Mouse (Mus musculus): Measurements from ENCODE around the gene Tead1. TPM values are rescaled to one million over a fixed set of nuclear protein-coding genes. Genes with fewer than 3 reads are reported as not detected.
A peak's percentile ranks its signal among the peaks of the same experiment; 100 is the strongest.

Gene Tead1
- polyA plus RNA-seq, 1 experiment from 2014 or later: 18.0 TPM

DNA sequence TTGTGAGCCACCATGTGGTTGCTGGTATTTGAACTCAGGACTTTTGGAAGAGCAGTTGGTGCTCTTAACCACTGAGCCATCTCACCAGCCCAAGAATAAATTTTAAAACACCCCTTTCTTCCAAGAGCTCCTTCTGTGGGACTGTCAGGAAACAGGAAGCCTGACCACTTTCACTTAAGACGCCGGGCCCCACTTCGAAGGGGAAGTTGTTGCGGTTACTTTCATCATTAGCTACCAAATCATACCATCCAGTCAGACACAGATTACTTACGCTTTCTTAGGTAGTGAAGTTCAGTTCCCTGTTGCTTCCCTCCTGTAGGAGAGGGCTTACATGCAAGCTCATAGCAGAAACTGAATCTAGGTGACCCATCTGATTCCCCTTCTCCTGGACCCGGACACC is 180.8 kb downstream of the Tead1 start:
- no peak overlapping the region for H3K9ac ChIP-seq (replicated peaks)
- peaks cover 19% of the 10 kb centered on the region for H3K4me1 ChIP-seq
- peaks cover 9% of the 10 kb centered on the region for H3K36me3 ChIP-seq
- H3K27ac ChIP-seq (replicated peaks): no peak overlapping the region
- H3K27me3 ChIP-seq: no peaks in the 10 kb centered on the region
- 97% methylated on average over 6 of the region's 6 CpGs for WGBS
- no peak for ATAC-seq (replicated peaks)
- no peak overlapping the region for H3K4me3 ChIP-seq
- H3K4me2 ChIP-seq (replicated peaks): no peak overlapping the region
- H3K9me3 ChIP-seq: no peaks in the 10 kb centered on the region

GRCm38 (mm10) chr7:112862086-112862485 is 183.0 kb downstream of the Tead1 start:
- Histone ChIP-seq H3K9me3 (no peaks in the 10 kb centered on the region), H3K4me2 (replicated peaks) (no peak overlapping the region), H3K4me1 (no peaks in the 10 kb centered on the region), H3K36me3 (peaks cover 9% of the 10 kb centered on the region), H3K27me3 (no peaks in the 10 kb centered on the region), H3K9ac (replicated peaks) (no peak overlapping the region), H3K4me3 (no peak overlapping the region), H3K27ac (replicated peaks) (no peak overlapping the region)
- 96% methylated on average over 5 of the region's 5 CpGs for WGBS
- ATAC-seq (replicated peaks): no peak

GRCm38 (mm10) chr7:112864188-112864587 is 185.1 kb downstream of the Tead1 start:
- no peak overlapping the region for H3K4me3 ChIP-seq
- peaks cover 9% of the 10 kb centered on the region for H3K36me3 ChIP-seq
- ATAC-seq (replicated peaks): no peak
- no peak overlapping the region for H3K4me2 ChIP-seq (replicated peaks)
- H3K9me3 ChIP-seq: no peaks in the 10 kb centered on the region
- no peak overlapping the region for H3K9ac ChIP-seq (replicated peaks)
- H3K27me3 ChIP-seq: no peaks in the 10 kb centered on the region
- WGBS: 91% methylated on average over 8 of the region's 8 CpGs
- no peak overlapping the region for H3K27ac ChIP-seq (replicated peaks)
- peaks cover 8% of the 10 kb centered on the region for H3K4me1 ChIP-seq

DNA sequence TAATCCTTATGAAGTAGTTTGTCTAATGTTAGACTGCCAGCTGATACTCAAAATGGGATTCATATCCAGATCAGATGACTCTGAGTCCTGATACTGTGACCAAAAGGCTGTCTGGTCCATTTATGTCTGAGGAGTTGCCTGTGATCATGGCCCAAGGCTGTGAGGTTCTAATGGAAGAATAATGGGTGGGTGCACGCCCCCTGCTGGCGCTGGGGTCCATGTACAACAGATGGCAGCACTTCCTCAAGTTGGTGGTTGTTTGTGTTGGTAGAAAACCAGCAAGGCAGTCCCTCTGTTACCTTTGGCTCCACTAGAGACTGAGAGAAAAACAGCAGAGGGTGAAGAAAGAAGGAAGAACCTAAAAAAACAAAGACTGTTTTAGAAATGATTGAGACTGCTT is 186.6 kb downstream of the Tead1 start:
- H3K9ac ChIP-seq (replicated peaks): no peak overlapping the region
- peaks cover 8% of the 10 kb centered on the region for H3K4me1 ChIP-seq
- no peak overlapping the region for H3K4me3 ChIP-seq
- no peak overlapping the region for H3K4me2 ChIP-seq (replicated peaks)
- ATAC-seq (replicated peaks): 0 out of 2 replicates have a peak, but pooled peaks have one; percentile 18
- no peak overlapping the region for H3K27ac ChIP-seq (replicated peaks)
- peaks cover 9% of the 10 kb centered on the region for H3K36me3 ChIP-seq
- WGBS: 15% methylated on average over 2 of the region's 2 CpGs
- H3K27me3 ChIP-seq: no peaks in the 10 kb centered on the region
- H3K9me3 ChIP-seq: no peaks in the 10 kb centered on the region

- ATAC-seq (replicated peaks): no peak
- peaks cover 8% of the 10 kb centered on the region for H3K4me1 ChIP-seq
- H3K27ac ChIP-seq (replicated peaks): peak overlapping the region; percentile 27; the same call in 1 of the 2 replicates
- no peaks in the 10 kb centered on the region; the same call in 1 of the 2 replicates for H3K36me3 ChIP-seq
- WGBS: 58% methylated on average over 7 of the region's 8 CpGs
- H3K4me2 ChIP-seq (replicated peaks): no peak overlapping the region
- no peaks in the 10 kb centered on the region for H3K27me3 ChIP-seq
- no peaks in the 10 kb centered on the region for H3K9me3 ChIP-seq
- no peak overlapping the region for H3K4me3 ChIP-seq
- H3K9ac ChIP-seq (replicated peaks): no peak overlapping the region
Observed at GRCm38 (mm10) chr7:112868551-112869465, 189.7 kb downstream of the Tead1 start.

DNA sequence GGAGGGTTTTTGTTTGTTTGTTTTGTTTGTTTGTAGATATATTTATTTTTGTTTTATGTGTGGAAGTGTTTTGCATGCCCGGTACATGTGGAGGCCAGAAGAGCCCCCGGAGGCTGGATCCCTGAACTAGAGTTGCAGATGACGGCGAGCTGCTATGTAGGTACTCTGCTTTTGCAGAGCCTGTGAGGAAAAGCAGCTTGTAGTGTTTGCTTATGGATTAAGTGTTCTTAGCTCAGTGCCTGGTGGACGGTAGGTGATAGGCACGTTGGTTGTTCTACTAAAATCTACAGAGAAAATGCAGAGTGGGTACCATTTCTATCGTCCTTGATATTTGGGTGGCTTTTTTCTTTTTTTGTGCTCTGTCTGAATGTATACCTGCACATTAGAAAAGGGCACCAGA is 192.6 kb downstream of the Tead1 start:
- no peaks in the 10 kb centered on the region for H3K27me3 ChIP-seq
- peaks cover 8% of the 10 kb centered on the region for H3K4me1 ChIP-seq
- no peak for ATAC-seq (replicated peaks)
- no peak overlapping the region for H3K9ac ChIP-seq (replicated peaks)
- no peak overlapping the region for H3K27ac ChIP-seq (replicated peaks)
- no peaks in the 10 kb centered on the region for H3K9me3 ChIP-seq
- H3K36me3 ChIP-seq: no peaks in the 10 kb centered on the region; the same call in 1 of the 2 replicates
- 90% methylated on average over 7 of the region's 7 CpGs for WGBS
- H3K4me3 ChIP-seq: no peak overlapping the region
- H3K4me2 ChIP-seq (replicated peaks): no peak overlapping the region

- no peaks in the 10 kb centered on the region; the same call in 1 of the 2 replicates for H3K36me3 ChIP-seq
- peaks cover 8% of the 10 kb centered on the region for H3K4me1 ChIP-seq
- H3K27ac ChIP-seq (replicated peaks): no peak overlapping the region
- H3K27me3 ChIP-seq: no peaks in the 10 kb centered on the region
- no peak overlapping the region for H3K9ac ChIP-seq (replicated peaks)
- no peak overlapping the region for H3K4me3 ChIP-seq
- WGBS: 74% methylated on average over 9 of the region's 9 CpGs
- no peak for ATAC-seq (replicated peaks)
- H3K9me3 ChIP-seq: no peaks in the 10 kb centered on the region
- H3K4me2 ChIP-seq (replicated peaks): no peak overlapping the region
Observed at GRCm38 (mm10) chr7:112872435-112873196, 193.5 kb downstream of the Tead1 start.

GRCm38 (mm10) chr7:112876128-112876527 is 197.0 kb downstream of the Tead1 start:
- no peak overlapping the region for H3K9ac ChIP-seq (replicated peaks)
- no peaks in the 10 kb centered on the region for H3K27me3 ChIP-seq
- H3K4me2 ChIP-seq (replicated peaks): no peak overlapping the region
- H3K9me3 ChIP-seq: no peaks in the 10 kb centered on the region
- no peaks in the 10 kb centered on the region for H3K4me1 ChIP-seq
- no peaks in the 10 kb centered on the region for H3K36me3 ChIP-seq
- no peak overlapping the region for H3K27ac ChIP-seq (replicated peaks)
- H3K4me3 ChIP-seq: no peak overlapping the region
- WGBS: 88% methylated on average over 10 of the region's 10 CpGs
- ATAC-seq (replicated peaks): no peak

DNA sequence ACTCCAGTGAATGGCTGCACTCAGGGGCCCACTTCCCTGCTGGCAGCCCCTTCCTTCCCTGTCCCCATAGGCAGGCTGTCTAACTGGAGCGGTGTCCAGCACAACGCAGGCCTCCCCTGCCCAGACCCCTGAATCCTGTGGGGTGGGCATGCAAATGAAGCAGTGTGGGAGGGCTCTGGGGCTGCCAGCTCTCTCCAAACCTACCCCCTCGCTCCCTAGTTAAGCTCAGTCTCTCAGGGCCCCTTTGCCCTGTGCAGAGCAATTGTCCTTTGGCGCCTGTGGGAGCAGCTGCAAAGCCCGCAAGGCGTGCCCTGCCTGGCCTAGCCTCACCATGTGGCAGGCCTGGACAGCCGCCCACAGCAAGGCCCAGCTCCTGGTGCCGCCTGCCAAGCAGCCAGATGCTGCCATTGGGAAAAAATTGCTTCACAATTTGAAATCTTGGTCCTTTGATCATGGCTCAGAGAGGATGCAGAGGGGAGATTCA is 204.7 kb downstream of the Tead1 start:
- peaks cover 29% of the 10 kb centered on the region for H3K4me1 ChIP-seq
- no peaks in the 10 kb centered on the region for H3K27me3 ChIP-seq
- H3K9ac ChIP-seq (replicated peaks): no peak overlapping the region
- H3K4me3 ChIP-seq: no peak overlapping the region
- H3K36me3 ChIP-seq: no peaks in the 10 kb centered on the region
- H3K27ac ChIP-seq (replicated peaks): peak overlapping the region; percentile 86
- no peaks in the 10 kb centered on the region for H3K9me3 ChIP-seq
- WGBS: 3% methylated on average over 8 of the region's 8 CpGs
- peak; percentile 97 for ATAC-seq (replicated peaks)
- H3K4me2 ChIP-seq (replicated peaks): 0 out of 2 replicates have a peak overlapping the region, but pooled peaks have one; percentile 15

DNA sequence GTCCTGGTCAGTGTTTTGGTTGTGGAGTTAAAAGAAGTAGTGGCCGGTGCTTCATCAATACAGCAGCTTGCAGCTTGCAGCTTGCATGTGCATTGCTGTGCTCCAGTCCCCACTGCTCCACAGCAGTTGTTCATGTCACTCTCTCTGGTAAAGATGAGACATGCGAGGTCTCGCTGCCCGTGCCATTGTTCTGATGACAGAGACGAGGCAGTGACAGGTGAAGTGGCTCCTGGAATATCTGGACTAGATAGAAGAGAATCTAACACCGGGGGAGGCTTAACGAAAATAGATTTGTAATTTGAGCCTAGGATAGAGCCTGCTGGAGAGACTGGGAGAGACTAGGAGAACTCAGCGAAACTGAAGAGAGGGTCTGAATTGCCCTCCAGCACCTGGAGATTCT is 206.4 kb downstream of the Tead1 start:
- no peaks in the 10 kb centered on the region for H3K27me3 ChIP-seq
- H3K4me3 ChIP-seq: no peak overlapping the region
- peaks cover 29% of the 10 kb centered on the region for H3K4me1 ChIP-seq
- H3K27ac ChIP-seq (replicated peaks): no peak overlapping the region
- H3K9ac ChIP-seq (replicated peaks): no peak overlapping the region
- no peak for ATAC-seq (replicated peaks)
- 75% methylated on average over 8 of the region's 8 CpGs for WGBS
- no peaks in the 10 kb centered on the region for H3K9me3 ChIP-seq
- H3K36me3 ChIP-seq: no peaks in the 10 kb centered on the region
- no peak overlapping the region for H3K4me2 ChIP-seq (replicated peaks)

DNA sequence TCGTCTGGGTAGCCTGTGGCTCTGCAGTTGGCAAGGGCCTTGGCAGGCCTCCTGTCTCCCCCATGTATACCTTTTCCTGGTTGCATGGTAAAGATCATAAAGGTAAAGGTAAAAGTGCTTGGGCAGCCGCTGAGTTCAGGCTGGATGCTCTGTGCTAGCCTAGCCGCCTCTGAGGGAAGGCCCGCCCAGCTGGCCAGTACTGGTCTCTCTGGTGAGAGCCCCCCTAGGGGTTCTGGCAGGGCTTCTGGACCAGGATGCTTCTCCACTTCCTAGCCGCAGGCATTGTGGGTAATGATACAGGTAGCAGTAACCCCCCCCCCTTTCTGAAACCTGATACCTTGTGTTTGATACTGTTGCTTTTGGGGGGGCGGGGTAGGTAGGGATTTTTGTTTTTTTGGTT is 212.8 kb downstream of the Tead1 start:
- WGBS: 91% methylated on average over 6 of the region's 6 CpGs
- no peak for ATAC-seq (replicated peaks)

GRCm38 (mm10) chr7:112892595-112892994 is 213.5 kb downstream of the Tead1 start:
- no peak overlapping the region for H3K4me3 ChIP-seq
- H3K9ac ChIP-seq (replicated peaks): no peak overlapping the region
- H3K9me3 ChIP-seq: no peaks in the 10 kb centered on the region
- no peak overlapping the region for H3K27ac ChIP-seq (replicated peaks)
- no peak overlapping the region for H3K4me2 ChIP-seq (replicated peaks)
- no peaks in the 10 kb centered on the region for H3K4me1 ChIP-seq
- no peaks in the 10 kb centered on the region for H3K27me3 ChIP-seq
- 63% methylated on average over 5 of the region's 5 CpGs for WGBS
- H3K36me3 ChIP-seq: no peaks in the 10 kb centered on the region
- ATAC-seq (replicated peaks): no peak

More for the DNA sequence above, 212.8 kb downstream of the Tead1 start:
- no peak overlapping the region for H3K27ac ChIP-seq (replicated peaks)
- no peaks in the 10 kb centered on the region for H3K36me3 ChIP-seq
- H3K4me3 ChIP-seq: no peak overlapping the region
- H3K4me2 ChIP-seq (replicated peaks): no peak overlapping the region
- H3K27me3 ChIP-seq: no peaks in the 10 kb centered on the region
- no peak overlapping the region for H3K9ac ChIP-seq (replicated peaks)
- no peaks in the 10 kb centered on the region for H3K4me1 ChIP-seq
- no peaks in the 10 kb centered on the region for H3K9me3 ChIP-seq

Data from forebrain, embryonic 15.5 days (tissue).